Mouse (Mus musculus) 3134 (cell line): ENCODE measurements at regions not wholly inside any gene's neighbourhood (a gene's known extent, or its start where the extent isn't known, plus 50 kb on each side); places are given as distances from the start of the nearest gene placed in this dataset.

ENCODE experiments used
- DNase-seq: peaks from one replicate; pipeline ENCODE4 v3.0.0-alpha.2; 2011; ENCODE audit warnings: low spot score; ENCODE audit not compliant: insufficient read length; ENCODE audit errors: extremely low read depth

DNA sequence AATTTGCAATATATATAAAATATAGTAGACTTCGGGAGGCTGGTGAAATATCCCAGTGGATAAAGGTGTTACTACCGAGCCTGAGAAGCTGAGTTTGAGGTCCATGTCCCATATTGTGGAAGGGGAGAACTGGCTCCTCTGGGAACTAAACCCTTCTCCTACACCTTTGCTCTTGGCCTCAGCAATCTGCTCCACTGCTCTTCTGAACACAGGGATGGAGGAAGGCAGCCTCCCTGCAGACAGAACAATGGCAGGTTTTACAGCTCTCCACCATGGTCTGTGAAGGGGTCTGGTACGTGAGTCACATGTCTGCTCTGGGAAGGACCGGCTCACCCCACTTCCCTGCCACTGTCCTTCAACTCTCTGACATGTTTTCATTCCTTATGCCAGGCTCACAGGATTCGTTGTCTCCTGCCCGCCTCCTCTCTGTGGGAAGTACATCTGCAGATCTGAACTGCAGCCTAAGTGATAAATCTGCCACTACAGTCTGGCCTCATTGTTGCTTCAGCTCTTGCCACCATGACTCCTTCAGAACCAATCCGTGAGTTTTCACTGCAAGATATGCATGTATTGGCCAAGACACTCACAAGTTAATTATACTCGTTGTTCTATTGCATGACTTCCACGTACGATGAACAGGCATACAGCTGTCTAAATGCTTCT lies 220.0 kb upstream of the Gm9767 start:
- DNase-seq: no peak

DNA sequence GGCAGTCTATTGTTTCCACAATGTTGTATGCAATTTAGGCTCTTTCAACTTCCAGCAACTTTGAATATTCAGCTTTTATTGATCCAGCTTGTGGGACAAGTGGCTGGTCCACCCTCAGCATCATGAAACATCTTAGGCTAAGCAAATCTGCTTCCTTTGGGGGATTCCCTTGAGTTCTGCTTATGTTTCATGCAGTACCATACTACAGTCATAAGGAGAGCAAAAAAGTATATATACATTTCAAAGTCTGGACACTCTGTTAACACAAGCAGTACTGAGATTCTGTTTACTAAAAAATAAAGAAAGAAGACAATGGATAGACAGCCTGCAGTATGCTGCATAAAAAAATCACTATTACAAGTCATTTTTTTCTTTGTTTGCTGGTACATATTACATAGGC lies 233.7 kb upstream of the Gm9767 start:
- DNase-seq: no peak

DNA sequence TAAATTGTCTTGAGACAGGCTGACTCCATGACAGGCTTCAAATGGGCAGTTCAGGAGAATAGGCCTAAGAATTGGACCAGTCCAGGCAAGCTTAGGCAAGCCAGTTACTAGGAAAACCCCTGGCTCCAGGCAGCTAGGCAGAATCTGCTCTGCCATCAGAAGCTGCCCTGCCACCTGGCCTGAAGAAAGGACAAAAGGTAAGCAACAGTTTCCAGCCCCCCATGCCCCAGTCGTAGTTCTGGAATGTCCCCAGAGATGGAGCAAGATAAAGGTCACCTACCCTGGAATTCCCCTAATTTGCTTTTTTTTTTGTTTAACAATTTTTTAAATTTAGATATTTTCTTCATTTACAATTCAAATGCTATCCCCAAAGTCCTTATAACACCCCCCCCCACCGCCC lies 248.8 kb upstream of the Gm9767 start:
- no peak for DNase-seq

DNA sequence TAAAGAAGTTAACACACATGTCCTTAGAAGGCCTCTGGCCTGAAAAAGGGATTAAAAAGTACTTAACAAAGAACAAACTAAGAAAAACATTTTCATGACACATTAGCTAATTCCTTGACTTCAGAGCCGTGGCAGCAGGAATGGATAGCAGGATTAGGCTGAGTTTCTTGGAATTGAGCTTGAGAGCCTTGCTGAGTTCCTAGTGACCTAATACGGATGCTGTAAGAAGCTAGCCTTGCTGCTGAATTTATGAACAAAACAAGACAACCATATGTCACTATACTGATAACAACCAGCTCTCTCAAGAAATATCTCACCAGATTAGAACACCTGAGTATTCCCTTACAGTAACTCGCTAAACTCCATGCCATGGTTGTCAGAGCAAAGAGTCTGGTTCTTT lies 268.2 kb upstream of the Smlr1 start:
- no peak for DNase-seq

DNA sequence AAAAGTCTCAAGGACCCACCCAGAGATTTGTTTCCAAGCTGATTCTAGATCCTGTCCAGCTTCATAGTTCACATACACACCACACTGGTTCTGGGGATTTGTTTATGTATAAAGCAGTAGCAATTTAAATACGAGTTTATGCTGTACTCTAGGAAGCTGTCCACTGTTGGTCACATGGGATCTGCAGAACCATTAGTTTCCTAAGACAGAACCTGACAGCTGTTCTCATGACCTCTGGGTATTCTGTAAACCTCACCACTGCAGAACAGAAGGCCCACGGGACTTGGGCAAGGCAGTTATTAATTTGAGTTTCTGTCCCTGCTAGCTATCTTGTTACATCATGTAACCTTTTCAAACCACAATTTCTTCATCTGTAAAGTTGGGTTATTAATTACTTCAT lies 265.4 kb upstream of the Smlr1 start:
- DNase-seq: no peak

DNA sequence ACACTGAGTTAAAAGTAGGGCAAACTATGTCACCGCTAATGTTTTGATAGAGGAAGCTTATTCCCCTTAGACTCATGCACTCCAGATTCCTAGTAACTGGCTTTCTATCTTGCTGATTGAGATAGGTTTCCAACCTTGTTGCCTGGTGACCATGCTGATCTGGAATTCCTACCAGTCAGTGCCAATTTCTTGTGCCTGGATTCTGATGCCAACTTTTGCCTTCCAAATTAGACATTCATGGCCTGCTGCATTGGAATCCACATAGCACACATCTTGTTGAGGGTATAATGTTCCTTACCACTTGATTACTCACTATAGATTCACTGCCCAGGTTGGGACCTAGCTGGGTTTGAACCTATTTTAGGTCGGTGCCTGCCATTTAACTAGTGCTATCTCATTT lies 262.8 kb upstream of the Smlr1 start:
- no peak for DNase-seq

DNA sequence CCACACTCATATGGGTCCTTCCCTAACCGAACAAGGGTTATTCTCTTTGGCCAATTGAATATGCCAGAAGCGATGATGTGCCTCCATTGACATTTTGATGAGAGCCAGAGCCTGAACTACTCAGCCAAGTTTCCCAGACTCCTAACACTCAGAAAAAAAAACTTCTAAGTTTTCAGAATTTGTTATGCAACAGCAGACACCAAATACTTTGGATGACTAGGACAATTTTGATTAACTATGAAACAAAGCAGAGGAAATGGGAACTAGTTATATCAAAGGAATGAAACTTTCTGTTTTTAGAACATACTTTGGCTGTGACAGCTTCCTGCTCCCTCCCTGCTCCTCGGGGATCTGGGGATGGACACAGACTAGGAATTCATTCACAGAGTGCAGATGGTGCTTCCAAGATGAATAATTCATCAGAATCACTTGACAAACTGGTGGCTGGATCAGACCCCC lies 254.3 kb upstream of the Smlr1 start:
- DNase-seq: no peak

DNA sequence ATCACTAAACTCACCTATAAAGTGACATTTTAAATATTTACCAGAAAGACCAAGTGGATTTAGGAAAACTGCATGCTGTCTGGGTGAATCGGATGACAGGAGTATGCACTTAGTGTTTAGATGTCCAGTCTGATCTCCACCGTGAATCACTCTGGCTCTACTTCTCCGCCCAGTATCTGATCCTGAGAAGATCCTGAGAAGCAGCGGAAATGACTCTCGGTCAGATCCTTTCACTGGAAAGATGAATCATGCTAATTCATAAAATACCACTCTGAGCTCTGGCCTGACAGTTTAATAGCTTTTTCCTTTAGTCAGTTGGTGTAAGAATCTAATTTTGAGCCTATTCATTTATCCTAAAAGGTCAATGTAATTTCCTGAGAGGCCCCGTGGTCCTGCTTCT lies 252.6 kb upstream of the Smlr1 start:
- peak; percentile 22 for DNase-seq

DNA sequence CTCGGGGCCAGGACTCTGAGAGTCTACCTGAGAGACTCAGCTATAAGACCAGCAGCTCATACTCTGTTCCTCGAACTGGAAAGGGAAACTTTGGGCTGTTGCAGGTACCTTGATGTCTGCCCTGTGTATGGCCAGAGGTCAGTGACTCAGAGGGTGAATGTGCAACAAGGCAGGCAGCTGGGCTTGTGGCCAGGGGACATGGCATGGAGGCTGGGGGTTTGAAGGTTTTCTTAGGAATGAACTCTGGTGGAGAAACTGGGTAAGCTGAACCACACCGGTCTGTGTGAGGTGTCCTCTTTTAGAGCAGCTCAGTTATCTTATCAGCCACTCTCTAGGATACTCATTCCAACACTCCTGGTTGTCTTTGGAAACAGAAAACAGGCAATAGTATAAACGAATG lies 251.9 kb upstream of the Smlr1 start:
- DNase-seq: peak; percentile 20

DNA sequence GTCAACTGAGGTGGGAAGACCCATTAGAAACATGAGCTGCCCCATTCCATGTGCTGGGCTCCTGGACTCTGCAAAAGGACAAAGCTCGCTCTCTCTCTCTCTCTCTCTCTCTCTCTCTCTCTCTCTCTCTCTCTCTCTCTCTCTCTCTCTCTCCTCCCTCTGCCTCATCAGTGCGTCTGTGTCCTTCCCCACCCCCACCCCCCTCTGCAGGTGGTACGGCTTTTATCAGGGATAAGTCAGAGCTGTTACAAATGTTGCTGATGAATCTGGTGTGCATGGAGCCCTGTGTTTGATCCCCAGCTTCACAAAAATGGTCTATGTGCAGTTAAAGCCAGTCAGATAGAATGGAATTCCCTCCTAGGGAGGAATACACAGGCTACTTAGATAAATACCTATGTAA lies 247.8 kb upstream of the Smlr1 start:
- DNase-seq: no peak

DNA sequence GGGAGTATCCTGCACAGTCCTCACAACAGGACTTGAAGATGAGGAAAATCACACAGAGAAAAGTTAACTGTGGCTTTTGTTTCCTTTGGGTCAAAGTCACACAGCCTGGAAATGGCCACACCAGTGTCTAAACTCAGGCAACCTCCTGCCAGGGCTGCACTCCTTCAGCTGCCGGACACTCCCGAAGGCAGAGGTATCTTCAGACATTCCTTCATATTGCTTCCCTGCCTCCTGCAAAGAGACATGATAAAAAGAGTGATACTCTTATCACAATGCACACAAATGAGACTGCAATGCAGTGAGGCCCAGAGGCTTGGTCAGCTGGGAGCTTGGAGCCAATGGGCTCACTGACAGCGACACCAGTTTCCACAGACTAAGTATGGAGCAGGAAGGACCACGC lies 243.4 kb upstream of the Smlr1 start:
- no peak for DNase-seq

DNA sequence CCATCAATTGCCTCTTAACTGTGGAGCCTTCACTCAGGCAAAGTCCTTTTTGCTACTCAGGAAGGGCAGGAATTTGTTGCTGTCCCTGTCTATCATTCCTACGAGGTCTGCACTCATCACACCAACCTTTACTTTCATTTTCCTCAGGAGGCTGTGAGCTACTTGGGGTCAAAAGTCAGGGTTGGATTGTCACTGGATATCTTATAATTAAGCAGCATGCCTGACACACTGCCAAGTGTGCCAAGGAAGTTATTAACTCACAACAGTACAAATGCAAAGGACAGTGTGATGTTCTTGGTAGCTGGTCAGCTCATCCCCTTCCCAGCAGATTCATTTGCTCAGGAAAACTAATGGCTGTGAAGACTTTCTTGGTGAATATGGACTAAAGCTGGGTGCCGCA lies 241.7 kb upstream of the Smlr1 start:
- DNase-seq: no peak

DNA sequence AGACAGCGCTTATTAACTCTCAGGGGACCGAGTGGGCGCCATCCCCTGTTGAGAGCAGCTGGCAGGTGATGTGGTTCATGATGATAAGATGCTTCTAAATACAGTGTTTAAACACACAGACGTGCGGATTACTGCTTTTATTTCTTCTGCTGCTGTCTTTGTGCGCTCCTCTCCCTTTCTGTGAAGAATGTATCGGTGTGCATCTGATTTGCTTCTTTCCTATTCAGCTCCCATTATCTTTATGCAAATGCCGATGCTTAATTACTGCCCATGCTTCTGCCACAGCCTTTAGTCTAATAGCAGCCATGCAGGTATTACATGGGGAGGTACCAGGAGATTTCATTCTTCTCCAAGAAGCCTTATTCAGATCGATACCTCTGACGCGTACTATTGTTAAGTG lies 240.6 kb upstream of the Smlr1 start:
- no peak for DNase-seq

DNA sequence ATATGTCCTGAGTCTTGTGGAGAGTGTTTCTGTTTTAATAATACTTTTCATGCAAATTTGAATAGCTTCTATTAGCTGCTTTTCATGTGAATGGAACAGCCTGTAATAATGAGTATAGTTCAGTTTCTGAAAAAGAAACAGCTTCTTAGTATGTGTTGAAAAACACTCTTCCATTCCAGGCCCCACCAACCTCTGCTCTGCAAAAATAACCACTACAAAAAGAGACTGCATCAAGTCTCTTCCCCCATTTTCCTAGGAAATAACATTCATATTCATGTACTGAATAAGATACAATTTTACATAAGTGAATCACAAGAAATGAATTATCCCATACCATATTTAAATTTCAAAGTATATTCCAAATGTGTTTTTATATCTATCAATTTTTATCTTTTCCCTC lies 234.0 kb upstream of the Smlr1 start:
- no peak for DNase-seq

DNA sequence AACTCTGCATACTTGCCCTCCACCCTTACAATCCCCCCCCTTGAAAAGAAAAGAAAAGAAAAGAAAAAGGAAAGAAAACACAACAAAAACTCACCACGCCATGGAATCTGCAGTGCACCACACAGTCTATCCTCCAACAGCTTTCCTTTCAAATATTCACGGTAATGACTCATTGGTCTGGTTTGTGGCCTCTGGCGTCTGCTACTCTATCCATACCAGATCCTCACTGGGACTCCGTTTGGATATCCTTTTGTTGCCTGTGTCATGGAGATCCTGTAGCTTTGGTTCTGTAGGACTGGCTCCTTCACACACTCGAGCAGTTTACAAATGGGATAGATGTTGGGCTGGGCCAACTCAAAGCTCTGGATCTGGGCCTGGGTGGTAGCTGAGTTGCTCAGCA lies 232.4 kb upstream of the Smlr1 start:
- DNase-seq: peak; percentile 19

DNA sequence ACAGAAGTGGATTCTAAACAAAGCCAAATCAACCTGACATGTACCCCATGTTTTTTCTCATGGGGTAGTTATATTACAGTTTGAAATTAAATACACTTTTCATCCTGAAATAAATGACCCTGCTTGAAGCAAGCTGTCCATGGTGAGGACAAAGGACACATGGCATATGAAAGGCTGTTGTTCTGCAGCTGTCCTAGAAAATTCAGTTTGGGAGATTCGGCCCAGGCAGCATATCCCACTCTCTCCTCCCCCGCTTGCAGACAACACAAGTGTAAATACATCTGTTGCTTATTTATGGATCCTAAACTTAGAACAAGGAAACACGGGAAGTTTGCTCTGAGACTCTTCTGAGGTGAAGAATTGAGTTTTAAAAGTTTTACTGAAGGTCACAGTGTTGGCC lies 218.2 kb upstream of the Smlr1 start:
- DNase-seq: no peak

DNA sequence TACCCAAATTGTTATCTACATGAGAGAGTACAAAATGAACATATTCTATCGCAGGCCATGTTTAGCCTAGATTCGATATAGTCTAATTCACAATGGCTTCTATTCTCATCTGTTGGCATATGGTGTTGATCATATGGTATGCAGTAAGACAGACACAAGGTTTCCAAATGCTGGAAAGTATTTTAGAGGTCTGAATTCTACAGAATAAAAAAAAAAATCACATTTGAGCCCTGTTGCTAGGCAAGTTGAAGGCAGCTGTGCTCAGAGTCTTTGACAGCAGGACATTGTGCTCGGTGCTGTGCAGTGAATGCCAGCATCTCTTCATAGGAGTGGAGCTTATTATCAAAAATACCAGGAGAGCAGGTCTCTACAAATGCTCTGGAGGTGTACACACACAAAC lies 206.6 kb upstream of the Smlr1 start:
- DNase-seq: no peak

DNA sequence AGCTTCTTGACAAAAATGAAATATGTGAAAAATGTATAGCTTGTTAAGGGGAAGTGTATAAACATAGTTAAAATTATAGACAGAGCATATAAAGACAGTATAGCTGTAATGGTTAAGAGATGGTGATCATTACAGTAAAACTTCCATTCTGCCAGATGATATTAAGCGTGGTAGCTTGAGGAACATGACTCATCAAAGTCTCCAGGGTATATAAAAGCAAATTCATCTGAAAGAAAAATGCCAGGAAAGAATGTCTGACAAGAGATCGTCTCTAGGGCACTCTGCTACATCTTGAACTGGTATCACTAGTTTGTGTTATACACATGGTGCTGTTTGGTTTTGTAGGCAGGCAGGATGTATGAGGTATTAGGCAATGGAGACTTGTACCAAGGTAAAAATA lies 204.9 kb upstream of the Smlr1 start:
- DNase-seq: no peak

DNA sequence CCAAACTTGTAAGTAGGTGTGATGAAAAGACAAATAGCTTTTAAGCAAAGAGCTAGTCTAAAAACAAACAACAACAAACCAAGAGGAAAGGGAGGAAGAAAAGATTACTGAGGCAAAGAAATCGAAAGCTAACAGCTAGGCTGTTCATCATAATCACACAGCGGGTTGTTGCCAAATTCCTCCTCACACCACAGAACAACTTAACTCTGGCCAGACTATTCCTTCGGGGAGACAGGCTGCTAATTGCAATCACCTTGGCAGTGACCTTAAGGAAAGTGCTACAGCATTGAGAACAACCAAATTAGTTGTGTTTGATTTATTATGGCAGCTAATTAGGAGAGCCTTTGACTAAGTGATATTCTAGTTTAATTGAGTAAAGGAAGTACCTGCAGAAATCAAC lies 194.4 kb upstream of the Smlr1 start:
- DNase-seq: no peak

DNA sequence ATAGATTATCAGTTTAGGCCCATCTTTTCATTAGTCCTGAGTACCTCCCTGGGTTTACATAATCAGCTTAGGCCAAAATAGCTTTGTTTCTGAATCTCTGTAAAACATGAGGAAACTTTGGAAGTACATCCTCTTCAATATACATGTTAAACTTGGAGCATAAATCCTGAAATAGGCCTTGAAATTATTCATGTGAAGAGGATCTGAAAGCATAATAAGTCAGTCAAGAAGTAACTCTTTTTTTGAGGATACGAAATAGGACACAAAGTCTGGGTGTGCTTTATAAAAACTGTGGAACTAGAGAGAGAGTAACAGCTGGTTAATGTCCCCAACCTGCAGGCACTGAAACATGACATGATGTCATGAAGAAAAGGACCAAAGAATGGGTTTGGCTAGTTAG lies 187.9 kb upstream of the Smlr1 start:
- no peak for DNase-seq

DNA sequence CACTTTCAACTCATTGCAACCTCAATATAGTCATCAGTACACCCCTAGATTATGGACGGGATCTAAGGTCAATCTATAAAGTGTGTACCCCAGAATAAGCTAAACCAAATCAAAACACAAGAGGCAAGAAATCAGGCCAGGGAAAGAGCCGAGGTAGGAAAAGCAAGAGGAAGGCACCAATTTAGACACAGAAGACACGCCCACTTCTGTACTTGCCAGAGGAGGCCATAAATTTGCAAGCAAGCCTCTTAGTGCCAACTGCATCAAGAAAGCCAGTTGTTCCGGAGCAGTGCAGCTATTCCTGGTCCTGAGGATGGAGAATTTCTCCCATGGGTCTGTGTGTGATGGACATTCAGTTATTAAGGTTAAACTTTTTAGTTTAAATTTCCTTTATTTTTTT lies 179.7 kb upstream of the Smlr1 start:
- DNase-seq: no peak

DNA sequence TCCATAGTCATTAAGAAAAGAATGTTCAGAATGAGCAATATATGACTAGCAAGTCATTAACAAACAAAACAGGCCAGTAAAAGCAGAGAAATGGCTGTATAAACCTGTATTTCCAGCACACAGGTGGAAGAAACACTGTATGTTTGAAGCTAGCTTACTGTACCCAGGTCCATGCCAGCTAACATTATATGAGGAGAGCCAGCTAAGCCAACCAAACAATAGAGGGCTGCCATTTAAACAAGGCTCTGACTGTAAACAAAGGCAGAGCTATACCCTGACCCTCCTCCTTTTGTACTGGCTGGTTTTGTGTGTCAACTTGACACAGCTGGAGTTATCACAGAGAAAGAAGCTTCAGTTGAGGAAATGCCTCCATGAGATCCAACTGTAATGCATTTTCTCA lies 178.6 kb upstream of the Smlr1 start:
- no peak for DNase-seq

DNA sequence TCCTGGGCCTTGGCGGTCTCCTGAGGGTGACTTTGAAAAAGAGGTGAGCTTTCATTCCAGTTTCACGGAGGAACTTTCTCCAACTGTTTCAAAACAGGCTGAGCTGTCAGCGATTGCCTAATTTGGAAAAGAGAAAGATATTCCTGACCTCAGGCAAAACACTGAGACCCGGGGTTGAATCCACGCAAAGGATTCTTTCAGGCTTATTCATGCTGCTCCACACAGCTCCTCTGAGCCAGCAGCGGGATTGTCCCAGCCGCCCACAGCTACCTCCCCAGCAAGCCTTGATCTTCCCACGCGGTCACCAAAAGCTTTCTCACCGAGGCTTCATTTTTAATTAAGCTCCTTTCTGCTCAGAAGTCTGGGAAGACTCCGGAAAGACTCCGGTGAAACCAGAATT lies 178.0 kb upstream of the Smlr1 start:
- DNase-seq: peak; percentile 55
